Mouse (Mus musculus) CD4-positive naive resting alpha-beta T cell, adult 76 days (primary cell): ENCODE data around the gene Eri2. TPM values are rescaled to one million over a fixed set of nuclear protein-coding genes. Genes with fewer than 3 reads are reported as not detected.

Experiments used
- total RNA-seq: library from RNA; stranded (reverse); gene quantifications from one replicate; pipeline ENCODE4 v1.2.4, GENCODE M21; 2023

The Eri2 gene
- total RNA-seq, result 6.2 TPM

GRCm38 (mm10) chr7:119793586-119794250, at the start of gene Eri2, which contains the start of gene Rexo5:
Gene Eri2, minus strand, starts transcription at chr7:119794058.
Gene Rexo5, plus strand, starts transcription at chr7:119794006.

GRCm38 (mm10) chr7:119760527-119760951, 33.3 kb downstream of the Eri2 start, which contains the start of gene Acsm3:
Gene Acsm3, plus strand, starts transcription at chr7:119760923.

DNA sequence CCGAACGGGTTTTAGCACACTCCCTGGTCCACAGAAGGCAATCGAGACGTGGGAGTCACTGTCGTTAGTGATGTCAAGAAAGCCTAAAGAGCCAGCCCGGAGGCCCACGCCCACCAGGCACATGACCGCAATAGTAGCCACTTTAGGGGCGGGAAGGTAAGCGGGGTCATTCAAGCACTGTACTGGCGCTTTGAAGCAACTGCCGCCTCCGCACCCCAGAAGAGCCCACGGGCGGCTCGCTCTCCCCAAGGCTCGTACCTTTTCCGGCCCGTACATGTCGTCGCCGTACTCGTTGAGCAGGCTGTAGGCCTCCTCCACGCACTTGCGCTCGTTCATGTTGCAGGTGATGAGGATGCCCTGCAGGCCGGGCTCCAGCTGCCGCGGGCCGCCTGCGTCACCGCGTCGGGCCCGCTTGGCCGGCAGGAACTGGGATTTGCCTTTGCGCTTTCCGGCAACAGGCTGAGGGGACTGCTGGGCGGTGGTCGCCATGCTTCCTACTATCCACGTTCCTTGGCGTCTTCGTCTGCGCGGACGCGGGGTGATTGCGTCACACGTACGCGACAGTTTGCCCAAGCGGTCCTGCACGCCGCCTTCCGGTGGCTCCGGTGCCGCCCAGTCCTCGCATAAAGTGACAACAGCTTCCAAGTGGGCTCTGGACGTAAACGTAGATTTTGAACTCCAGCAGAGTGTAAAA, 73.5 kb downstream of the Eri2 start, which contains the start of gene Thumpd1:
Gene Thumpd1 (minus strand): TSS at position 546 of the 694 bp plus-strand sequence.

Other genes starting within 250 kb of the Eri2 start
- not detected for gene Acsm2, start 239.7 kb downstream of the Eri2 start, total RNA-seq
- not detected for gene Acsm1, start 187.0 kb downstream of the Eri2 start, total RNA-seq
- not detected for gene Acsm4, start 104.0 kb downstream of the Eri2 start, total RNA-seq
- gene Thumpd1, start 73.3 kb downstream of the Eri2 start, total RNA-seq, result 96.7 TPM
- not detected for gene Acsm3, start 33.1 kb downstream of the Eri2 start, total RNA-seq
- gene Rexo5, start 52 bp downstream of the Eri2 start, total RNA-seq, result 48.4 TPM
- 6.3 TPM for gene Lyrm1, start 101.8 kb upstream of the Eri2 start, total RNA-seq
- 21.3 TPM for gene Dcun1d3, start 102.2 kb upstream of the Eri2 start, total RNA-seq